Mouse (Mus musculus) lung, postnatal 14 days (tissue): ENCODE measurements at regions not wholly inside any gene's neighbourhood (a gene's known extent, or its start where the extent isn't known, plus 50 kb on each side); places are given as distances from the start of the nearest gene placed in this dataset.

Experiments used
- DNase-seq: peaks from one replicate; pipeline ENCODE4 v3.0.0; 2021

DNA sequence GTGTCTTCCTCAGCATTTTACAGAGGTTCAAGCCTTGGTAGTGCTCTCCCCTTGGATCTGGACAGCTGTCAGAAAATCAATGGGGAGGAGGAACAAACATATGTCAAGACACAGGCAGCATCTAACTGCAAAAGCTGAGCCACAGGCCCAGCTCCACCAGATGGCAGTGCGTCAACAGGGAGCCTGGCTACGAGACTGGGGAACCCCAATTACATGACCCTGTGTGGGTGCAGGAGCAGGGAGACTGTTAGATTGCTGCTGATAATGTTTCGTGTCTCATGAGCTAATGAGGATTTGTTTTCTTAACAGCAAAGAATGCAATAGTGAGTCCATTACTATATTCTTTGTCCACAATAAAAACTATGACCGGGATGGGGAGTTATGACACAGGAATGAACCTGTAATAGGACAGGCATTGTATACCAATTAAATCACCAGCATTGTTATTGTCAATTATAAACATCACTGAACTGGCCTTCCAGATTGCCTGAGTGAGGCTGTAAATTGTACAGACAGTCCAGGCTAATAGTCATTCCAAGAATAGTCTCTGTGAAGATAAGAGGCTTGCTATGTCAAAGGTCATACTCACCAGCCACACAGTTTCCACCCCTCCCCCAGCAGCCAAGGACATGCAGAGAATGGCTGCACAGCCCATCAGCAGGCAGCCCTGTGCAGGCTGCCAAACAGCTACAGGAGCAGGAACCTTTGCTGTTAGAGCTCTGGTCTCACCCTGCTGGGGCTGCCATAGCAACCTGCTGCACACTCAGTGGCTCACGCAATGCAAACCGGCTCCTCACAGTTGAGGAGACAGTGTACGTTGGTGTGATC lies 58.8 kb upstream of the Barx2 start:
- peak; percentile 69 for DNase-seq

DNA sequence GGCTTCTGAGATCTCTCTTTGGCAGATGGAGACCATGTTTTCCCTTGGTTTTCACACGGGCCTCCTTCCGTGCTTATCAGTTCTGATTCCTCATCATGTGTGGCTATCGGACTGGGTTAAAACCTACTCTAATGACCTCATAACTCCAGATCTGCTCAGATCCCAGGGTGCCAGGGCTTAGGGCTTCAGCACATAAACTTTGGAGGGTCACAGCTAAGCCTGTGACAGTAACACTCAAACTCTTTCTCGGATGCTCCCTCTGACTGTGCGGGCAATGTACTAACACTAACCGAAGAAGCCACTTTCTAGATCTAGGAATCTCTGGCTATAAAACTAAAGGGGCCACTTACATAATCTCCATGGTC lies 59.3 kb upstream of the Barx2 start:
- no peak for DNase-seq

DNA sequence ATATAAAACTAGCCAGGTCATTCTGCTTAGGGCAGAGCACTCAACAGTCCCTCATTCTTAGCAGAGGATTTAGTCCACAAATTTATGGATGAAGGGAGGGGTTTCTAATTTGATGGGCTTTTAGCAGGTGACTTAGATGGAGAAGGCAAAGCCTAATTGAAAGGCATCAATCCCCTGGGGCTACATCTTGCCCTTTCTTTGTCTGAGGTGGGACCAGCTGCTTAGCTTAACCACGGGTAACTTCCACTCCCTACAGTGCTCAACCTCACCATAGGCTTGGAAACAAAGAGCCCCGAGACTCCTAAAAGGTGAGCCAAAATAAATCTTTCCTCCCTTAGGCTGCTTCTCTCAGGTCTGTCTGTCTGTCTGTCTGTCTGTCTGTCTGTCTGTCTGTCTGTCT lies 62.9 kb upstream of the Barx2 start:
- no peak for DNase-seq

DNA sequence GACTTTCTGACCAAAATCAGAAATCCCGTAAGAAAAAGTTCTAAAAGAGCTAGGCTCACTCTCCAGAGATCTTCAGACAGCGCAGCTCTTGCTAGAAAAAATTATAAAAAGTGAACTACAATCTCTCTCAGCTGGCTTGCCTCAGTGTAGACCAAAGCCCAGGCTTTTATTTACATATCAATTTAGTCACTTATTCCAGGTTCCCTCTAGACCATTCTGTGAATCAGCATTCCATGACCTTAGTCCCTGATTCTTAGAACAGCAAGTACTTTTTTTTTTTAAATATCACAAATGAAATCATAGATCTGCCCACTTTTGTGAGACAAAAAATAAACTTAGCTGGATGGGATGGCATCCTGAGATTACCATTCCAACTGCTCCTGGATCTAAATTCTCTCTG lies 64.8 kb upstream of the Barx2 start:
- no peak for DNase-seq

DNA sequence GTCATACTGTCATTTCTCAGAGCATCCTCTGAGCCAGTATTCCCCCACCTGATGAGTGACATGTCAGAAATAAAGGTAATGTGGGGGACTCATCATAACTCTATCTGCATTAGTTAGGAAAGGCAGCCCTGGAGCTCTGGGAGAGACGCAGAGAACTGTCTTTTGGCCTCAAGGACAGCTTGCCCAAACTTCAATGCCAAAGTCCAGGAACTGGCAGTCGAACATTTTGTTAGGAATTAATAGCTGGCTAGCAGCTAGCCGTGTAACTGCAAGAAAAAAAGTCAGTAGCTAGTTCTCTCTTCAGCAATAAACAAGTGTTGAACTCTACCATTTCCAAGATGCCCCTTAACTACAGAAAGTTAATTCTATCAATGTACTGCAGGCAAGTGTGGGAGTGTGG lies 65.9 kb upstream of the Barx2 start:
- no peak for DNase-seq

DNA sequence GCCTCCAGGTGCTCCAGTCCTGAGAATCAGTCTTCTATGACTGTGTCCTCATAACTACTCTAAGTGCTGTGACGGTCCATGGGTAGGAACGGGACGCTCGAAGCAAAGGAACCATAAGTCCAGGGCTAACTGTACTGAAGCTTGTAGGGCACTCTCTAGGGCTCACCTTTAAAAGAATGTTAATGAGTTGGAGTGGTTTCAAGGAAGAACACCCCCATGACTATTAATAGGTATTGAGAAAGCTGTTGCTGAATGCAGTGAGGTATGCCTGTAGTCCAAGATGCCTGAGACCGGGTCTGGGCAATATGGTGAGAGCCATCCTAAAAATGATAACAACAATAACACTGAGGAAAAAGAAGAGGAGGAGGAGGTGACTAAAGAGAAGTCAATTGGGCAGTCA lies 67.2 kb upstream of the Barx2 start:
- DNase-seq = no peak

DNA sequence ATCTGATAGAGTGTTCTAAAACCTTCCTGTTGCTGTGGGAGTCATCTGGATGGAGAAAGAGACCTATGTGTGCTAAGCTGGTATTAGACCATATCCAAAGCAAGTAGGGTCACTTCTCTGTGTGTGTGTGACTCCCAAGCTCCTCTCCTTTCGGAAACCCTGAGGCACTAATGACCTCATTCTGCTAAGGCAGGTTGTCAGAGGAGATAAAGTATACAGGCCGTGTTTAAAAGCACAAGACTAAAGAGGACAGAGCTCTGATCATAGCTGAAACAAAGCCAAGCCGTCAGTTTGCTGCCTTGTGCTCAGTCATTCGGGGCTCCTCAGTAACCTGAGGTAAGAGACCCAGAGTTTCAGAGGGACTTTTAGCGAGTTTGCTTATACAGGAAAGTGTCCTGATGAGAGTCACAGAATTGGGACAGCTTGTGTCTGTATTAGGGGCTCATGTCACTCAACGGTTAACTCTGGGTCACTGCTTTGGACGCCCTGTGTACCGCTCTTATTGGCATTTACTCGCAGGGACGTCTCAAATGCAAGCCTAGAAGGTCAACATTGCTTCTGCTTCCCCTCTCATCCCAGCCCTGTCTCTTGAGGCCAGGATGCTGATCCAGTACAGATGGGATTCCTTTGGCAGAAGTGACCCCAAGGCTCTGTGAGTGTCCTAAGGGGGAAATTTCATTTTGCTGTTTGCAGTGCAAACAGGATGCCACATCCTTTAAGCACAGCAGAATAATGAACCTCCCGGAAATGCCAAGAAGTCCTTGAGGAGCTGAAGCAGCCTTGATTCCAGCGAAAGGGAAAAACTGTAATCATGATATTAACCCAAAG lies 70.7 kb upstream of the Barx2 start:
- no peak for DNase-seq

DNA sequence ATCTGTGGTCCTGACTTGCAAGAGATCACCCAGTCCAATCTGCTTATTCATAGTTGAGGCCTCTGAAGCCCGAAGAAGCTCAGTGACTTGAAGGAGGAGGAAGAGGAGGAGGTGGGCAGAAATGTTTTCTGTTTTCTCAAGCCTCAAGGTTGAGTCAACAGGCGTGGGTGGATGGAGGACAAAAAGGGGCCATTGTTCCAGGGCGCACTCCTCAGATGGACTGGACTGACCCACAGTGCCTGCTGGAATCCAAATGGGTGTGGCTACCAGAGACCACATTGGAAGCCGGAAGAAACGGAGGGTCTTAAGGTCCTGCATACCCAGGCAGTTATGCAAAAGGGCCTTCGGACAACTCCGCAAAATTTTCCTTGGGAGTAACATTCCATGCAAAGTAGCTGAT lies 75.6 kb upstream of the Barx2 start:
- DNase-seq = no peak

DNA sequence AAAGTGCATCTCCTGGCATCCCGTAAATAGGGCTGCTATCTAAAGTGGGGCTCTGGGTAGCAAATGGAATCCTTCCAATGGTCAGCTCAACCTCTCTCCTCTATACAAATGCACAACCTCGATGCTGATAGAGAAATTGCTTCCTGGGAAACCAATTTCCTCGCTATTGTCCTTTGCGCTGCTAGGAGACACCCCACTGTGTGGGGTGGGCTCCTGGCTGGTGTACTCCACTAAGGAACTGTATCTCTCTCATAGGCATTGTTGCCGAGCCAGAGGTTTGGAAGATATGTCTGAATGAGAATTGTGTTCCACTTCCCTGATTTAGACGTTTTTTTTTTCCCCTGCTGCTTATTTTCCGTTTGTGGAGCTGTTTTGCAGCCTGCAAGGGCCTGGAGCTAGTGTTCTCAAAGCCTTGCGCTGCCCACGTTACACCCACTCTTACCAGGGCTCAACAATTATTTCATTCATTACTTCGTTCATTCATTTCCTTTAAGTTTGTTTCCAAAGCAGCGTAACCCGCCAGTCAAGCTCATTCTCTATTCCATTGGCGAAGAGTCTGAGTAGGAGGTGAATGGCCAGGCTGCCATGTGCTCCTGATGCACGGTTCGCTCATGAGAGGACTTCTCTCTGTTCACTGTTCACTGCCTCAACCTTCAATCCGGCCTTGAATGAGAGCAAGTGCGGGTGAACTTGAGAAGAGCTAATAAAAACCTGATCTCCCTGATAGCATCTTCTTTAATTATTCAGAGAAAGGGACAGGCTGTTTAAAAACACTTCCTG lies 76.5 kb upstream of the Barx2 start:
- DNase-seq = no peak

DNA sequence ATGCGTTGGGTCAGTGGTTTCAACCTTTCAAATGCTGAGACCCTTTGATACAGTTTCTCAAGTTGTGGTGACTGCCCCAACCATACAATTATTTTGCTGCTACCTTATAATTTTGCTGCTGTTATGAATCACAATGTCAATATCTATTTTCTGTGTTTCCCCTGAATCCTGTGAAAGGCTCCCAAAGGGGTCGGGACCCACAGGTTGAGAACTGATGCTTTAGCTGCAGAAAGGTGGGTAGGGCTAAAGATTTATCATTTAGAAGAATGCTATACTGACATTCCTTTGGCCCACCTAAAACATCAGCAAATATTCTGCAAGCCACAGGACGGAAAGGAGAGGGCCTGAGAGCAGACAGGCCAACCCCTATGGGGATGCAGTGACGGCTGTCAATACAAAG lies 77.2 kb upstream of the Barx2 start:
- DNase-seq = no peak

DNA sequence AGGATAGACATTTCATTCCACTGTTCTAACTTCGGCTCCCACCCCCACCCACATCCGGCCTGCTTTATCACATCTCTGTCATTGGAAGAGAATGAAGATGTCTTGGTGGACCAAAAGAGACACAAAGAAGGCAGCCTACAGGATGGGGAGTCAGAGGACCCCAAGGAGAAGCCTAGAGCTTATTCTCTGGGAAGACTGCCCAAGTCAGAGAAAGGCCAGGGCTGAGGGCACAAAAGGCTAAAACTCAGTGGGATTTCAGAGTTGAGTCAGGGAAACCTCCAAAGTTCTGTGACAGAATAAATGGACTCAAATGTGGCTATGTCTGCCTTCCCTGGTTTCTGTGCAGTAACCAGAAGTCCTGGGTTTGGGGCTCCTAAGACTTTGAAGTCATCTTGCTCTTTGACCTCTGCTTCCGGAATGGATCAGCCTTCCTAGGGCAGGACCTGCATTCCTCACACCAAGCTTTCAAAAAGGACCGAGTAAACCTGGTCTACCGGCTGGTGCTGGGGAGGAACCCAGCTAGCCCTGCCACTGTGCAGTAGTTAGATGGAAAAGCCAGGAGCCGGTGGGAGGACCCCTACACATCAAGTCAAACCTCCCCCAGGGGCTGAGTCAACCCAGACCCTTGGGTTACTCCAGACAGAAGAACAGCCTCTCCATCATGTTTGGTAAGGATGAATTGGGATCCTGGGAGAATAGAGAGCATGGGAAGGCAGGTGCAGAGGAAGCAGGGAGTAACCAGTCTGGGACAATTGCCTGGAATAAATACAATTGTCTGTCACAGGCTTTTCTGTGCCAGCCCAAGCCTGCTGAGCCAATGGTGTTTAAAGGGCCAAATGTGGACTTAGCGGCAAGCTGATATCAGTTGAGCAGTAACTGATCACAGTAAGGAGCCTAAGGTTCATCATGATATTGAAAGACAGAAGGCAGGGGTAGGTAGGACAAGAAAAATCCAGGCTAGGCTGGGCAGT lies 80.7 kb upstream of the Barx2 start:
- no peak for DNase-seq

DNA sequence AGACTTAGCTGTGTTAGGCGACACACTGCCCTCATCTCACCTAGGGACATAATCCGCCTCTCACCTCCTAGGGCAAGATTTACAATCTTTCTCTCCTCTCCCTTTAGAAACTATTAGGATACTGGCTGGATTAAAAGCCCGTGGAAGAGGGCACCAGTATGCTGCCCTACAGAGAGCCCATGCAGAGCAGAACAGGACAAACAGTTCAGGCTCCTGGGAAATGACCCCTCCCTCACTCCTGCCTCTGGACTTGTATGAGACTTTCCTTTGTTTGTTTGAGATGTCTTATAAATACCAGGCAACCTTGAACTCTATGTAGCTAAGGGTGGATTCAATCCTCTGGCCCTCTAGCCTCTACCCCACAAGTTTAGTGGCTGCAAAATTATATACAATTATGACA lies 81.8 kb upstream of the Barx2 start:
- DNase-seq = no peak

DNA sequence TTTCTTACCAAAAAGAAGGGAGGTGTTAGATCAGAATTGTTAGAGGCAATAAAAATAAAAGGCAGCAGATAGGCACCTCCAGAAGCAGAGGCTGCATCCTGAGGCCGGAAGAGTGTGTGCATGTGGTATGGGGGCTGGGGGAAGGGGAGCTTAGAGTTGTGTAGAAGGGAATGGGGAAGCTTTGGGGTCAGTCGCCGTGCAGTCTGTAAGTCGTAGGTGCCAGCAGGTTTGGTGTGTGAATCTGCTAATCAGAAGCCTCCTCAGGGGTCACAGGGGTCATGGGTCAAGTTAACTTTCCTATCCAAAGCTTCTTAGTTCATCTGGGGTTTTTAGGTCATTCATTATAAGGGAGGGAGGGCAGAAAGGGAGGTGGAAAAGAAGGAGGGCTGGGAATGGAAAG lies 82.4 kb upstream of the Barx2 start:
- DNase-seq = no peak

DNA sequence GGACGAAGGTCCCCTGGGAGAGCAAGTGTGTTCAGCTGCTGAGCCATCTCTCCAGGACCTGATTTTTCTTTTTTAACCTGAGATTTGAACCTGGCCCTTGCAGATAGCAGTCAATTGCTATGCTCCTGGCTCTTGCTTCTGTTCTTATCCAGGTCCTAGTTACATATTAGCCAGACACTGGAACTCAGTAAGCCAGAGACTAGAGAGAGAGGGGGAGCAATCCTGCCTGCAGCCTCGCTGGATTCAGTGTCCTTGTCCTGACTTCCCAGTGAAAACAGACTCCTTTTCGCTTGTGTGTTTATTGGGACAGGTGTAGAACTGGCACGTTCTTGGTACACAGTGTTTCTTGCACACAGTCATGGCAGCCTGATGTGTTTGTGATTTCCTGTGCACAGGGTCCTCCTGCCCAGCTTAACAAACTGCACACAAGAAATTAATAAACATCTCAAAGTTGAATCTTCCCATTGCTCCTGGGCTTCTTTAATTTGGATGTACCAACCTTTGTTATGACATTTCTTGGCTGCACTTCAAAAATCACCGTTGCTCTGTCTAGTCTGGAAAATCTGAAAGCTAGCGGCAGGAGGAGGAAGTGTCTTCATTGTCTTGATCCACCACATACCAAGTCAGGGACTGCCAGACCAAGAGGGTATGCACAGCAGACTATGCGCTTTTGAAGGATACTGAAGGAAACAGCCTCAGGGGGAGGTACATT lies 83.4 kb upstream of the Barx2 start:
- no peak for DNase-seq

DNA sequence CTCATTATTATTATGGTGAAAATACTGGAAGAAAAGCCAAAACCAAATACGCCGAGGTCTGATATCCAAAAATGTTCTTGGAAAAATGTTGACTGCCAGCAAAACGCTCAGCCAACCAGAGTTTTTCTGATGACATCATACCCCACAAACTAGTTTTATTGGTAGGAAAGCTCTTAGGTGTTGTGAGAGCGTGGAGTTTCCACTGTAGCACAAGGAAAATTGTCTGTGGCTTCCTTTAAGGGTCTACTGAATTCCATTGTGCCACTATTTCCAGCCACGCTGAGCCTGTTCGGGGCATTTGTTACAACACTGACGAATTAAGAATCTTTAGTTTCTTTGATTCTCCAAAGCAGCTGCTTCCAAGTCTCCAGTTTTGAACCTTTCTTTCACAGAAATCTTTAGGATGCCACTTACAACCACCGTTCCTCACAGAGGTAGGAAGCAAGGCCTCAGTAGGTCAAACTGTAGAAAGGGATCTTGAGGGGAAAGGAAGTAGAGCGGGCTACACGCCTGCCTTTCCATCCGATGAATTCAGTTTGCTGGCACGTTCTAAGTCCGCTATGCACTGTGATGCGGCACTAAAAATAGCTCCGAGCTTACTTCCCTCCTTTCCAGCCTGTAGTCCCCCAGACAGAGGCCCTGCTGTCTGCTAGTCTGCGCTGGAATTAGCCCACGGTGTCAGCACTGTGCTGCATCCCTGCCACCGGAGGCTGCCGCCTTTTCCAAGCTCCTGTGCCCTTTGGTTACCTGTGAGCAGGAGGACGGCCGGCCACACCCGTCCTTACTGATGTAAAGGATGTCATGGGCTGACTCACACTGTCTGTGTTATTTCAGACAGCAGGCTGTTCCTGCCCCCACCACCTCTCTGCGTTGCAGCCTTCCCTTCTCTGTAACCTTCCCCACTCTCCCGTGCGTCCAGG lies 84.2 kb upstream of the Barx2 start:
- DNase-seq = peak; percentile 13

DNA sequence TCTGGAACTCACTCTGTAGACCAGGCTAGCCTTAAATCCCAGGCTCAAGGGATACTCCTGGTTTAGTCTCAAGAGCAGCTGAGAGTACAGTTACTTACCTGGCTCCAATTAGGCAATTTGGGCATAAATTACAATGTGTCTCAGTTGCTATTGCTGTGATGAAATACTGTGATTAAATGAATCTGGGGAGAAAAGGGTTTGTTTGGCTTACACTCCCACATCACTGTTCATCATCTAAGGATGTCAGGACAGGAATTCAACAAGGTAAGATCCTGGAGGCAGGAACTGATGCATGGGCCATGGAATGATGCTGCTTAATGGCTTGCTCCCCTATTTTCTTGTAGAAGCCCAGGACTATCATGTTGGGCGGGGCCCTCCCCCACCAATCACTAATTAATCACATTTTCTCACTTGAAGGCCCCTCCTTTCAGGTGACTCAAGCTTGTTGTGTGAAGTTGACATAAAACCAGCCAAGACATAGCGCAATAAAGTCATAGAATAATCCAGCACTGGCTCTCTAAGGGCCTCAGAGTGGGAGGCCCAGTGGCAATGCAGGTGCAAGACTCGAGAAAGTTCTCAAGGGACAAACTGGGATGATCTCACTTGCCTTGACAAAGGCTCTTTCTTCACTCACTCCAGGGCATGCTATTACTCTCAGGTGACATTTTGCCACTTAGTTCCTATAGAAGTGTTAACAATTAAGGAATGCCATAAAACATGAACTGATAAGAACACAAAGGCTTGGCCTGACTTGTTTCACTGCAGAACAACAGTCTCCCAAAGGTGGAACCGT lies 85.4 kb upstream of the Barx2 start:
- DNase-seq = no peak

DNA sequence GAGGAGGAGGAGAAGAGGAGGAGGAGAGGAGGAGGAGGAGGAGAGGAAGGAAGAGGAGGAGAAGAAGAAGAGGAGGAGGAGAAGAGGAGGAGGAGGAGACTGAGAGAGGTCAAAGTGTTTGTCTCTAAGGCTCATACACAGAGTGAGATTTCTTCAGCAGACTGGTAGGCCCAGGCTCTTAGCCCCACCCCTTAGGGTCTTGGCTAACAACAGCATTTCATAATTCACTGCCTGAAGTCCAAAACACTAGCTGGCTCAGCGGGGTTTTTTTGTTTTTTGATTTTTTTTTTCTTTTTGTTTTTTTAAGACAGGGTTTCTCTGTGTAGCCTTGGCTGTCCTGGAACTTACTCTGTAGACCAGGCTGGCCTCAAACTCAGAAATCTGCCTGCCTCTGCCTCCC lies 86.5 kb upstream of the Barx2 start:
- peak; percentile 32 for DNase-seq

DNA sequence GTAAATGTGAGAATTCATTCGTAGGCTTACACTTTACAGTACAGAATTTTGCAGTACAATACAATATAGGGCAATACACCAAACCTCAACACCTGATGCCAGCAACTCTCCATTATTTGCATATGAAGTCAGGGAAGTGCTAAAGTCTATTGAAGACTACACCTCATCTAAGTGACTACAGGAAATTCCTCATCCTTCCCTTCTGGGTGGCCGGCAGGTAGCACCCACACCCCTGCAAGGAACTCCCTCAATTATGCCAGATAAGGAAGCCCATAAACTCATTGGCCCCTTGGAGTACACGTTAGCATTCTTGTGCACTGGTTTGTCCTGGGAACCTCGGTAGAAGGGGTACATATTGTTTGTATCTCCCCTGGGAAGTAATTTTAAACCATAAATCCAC lies 89.7 kb upstream of the Barx2 start:
- no peak for DNase-seq

DNA sequence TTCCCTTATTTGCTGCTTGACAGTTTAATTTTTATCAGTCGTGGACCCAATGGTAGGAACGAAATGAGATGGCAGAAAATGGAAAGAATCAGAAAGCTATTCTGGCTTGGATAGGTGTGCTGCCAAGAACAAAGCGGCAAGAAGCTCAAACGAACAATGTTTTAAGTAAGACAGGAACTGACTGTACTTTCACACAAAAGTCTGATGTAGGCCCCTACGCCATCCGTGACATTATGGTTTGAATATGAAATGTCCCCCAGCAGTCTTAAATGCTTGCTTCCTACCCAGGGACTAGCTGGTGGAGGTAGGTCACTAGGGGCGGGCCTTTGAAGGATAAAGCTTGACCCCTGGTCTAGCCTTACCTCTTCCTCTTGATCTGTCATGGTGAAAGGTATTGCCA lies 90.5 kb upstream of the Barx2 start:
- no peak for DNase-seq

DNA sequence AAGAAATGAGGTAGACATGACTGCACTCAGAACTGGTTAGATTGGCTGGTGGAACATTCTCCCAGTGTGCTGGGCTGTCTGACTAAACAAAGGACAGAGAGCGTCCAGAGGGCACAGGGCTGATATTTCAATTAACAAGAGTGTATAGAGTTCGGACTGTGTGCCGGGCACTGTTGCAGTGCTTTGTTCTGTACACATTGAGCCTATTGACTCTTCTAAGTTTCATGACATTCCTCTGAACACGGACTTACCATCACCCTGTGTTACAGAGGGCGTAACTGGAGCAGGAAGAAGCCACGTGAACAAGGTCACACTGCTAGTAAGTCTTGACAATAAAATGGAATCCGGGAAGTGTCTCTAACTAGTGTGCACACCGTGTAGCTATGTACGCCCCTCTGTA lies 92.1 kb upstream of the Barx2 start:
- no peak for DNase-seq
